Mouse (Mus musculus): Measurements from ENCODE around the gene Defa2. TPM values are rescaled to one million over a fixed set of nuclear protein-coding genes. Genes with fewer than 3 reads are reported as not detected.
"Not testable (repeated sequence)": the region's sequence is repeated elsewhere in the genome, so short reads cannot be mapped to it uniquely, and the experiment has no call there.

Defa2 gene
- polyA plus RNA-seq (2015; fragmentation: Nextera tagmentation; extraction: Ambion mirVana): not detected in 2 replicates

DNA sequence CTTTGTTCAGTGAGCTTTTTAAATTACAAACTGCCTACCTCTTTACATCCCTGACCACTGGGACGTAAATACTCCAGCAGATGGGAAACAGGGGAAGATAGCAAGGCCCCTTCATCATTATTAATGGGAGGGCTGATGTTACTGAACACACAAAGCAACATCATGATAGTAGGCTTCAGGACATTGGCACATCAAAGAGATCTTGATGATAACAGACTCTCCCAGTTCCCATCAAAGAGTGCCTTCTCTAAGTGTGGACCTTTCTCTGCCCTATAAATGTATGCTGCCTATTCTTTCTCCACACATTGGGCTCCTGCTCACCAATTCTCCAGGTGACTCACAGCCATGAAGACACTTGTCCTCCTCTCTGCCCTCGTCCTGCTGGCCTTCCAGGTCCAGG is at the start of gene Defa2:
Gene Defa2 (plus strand): TSS at position 301 of the 400 bp plus-strand sequence.
- H3K4me1 ChIP-seq; H3K9ac ChIP-seq (replicated peaks); H3K4me3 ChIP-seq; H3K4me2 ChIP-seq (replicated peaks); H3K9me3 ChIP-seq; ATAC-seq (replicated peaks); H3K27ac ChIP-seq (replicated peaks); H3K27me3 ChIP-seq; H3K36me3 ChIP-seq: not testable (repeated sequence)
- 33% methylated on average over 1 of the region's 2 CpGs for WGBS

DNA sequence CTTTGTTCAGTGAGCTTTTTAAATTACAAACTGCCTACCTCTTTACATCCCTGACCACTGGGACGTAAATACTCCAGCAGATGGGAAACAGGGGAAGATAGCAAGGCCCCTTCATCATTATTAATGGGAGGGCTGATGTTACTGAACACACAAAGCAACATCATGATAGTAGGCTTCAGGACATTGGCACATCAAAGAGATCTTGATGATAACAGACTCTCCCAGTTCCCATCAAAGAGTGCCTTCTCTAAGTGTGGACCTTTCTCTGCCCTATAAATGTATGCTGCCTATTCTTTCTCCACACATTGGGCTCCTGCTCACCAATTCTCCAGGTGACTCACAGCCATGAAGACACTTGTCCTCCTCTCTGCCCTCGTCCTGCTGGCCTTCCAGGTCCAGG is 13.2 kb downstream of the Defa2 start, which contains the start of gene Defa33:
Gene Defa33 (plus strand): TSS at position 301 of the 400 bp plus-strand sequence.
- not testable (repeated sequence) for H3K4me2 ChIP-seq (replicated peaks); ATAC-seq (replicated peaks); H3K4me1 ChIP-seq; H3K9me3 ChIP-seq; H3K27ac ChIP-seq (replicated peaks); H3K4me3 ChIP-seq; H3K36me3 ChIP-seq; H3K27me3 ChIP-seq; H3K9ac ChIP-seq (replicated peaks)
- no CpG with 5 or more reads among the region's 2 CpGs for WGBS

DNA sequence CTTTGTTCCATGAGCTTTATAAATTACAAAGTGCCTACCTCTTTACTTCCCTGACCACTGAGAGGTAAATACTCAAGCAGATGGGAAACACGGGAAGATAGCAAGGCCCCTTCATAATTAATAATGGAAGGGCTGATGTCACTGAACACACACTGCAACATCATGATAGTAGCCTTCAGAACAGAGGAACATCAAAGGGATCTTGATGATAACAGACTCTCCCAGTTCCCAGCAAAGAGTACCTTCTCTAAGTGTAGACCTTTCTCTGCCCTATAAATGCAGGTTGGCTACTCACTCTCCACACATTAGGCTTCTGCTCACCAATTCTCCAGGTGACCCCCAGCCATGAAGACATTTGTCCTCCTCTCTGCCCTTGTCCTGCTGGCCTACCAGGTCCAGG is 48.8 kb downstream of the Defa2 start, which contains the start of gene Defa36:
Gene Defa36 (plus strand): TSS at position 301 of the 400 bp plus-strand sequence.
- WGBS: no CpG with 5 or more reads among the region's 1 CpGs
- H3K4me1 ChIP-seq; H3K27me3 ChIP-seq; H3K27ac ChIP-seq (replicated peaks); H3K9ac ChIP-seq (replicated peaks); H3K36me3 ChIP-seq; H3K4me3 ChIP-seq; H3K9me3 ChIP-seq; ATAC-seq (replicated peaks); H3K4me2 ChIP-seq (replicated peaks): not testable (repeated sequence)

Other genes with a start within 250 kb of the Defa2 start
- gene Defa30, start 243.9 kb upstream of the Defa2 start, polyA plus RNA-seq (2015; fragmentation: Nextera tagmentation; extraction: Ambion mirVana): not detected in 2 replicates
- gene Defa22, start 216.2 kb upstream of the Defa2 start, polyA plus RNA-seq (2015; fragmentation: Nextera tagmentation; extraction: Ambion mirVana): not detected in 2 replicates
- not detected in 2 replicates for gene Defa31, start 186.9 kb upstream of the Defa2 start, polyA plus RNA-seq (2015; fragmentation: Nextera tagmentation; extraction: Ambion mirVana)
- not detected in 2 replicates for gene Gm15293, start 177.0 kb upstream of the Defa2 start, polyA plus RNA-seq (2015; fragmentation: Nextera tagmentation; extraction: Ambion mirVana)
- not detected in 2 replicates for gene Gm15292, start 128.8 kb upstream of the Defa2 start, polyA plus RNA-seq (2015; fragmentation: Nextera tagmentation; extraction: Ambion mirVana)
- not detected in 2 replicates for gene Defa27, start 63.0 kb upstream of the Defa2 start, polyA plus RNA-seq (2015; fragmentation: Nextera tagmentation; extraction: Ambion mirVana)
- not detected in 2 replicates for gene Defa29, start 51.5 kb upstream of the Defa2 start, polyA plus RNA-seq (2015; fragmentation: Nextera tagmentation; extraction: Ambion mirVana)
- gene Defa33, start 13.3 kb downstream of the Defa2 start, polyA plus RNA-seq (2015; fragmentation: Nextera tagmentation; extraction: Ambion mirVana): not detected in 2 replicates
- gene Defa36, start 48.9 kb downstream of the Defa2 start, polyA plus RNA-seq (2015; fragmentation: Nextera tagmentation; extraction: Ambion mirVana): not detected in 2 replicates
- gene Gm7849, start 78.0 kb downstream of the Defa2 start, polyA plus RNA-seq (2015; fragmentation: Nextera tagmentation; extraction: Ambion mirVana): not detected in 2 replicates
- not detected in 2 replicates for gene Defa20, start 130.7 kb downstream of the Defa2 start, polyA plus RNA-seq (2015; fragmentation: Nextera tagmentation; extraction: Ambion mirVana)
- gene Defa32, start 150.5 kb downstream of the Defa2 start, polyA plus RNA-seq (2015; fragmentation: Nextera tagmentation; extraction: Ambion mirVana): not detected in 2 replicates
- not detected in 2 replicates for gene Defa37, start 186.9 kb downstream of the Defa2 start, polyA plus RNA-seq (2015; fragmentation: Nextera tagmentation; extraction: Ambion mirVana)
- gene Defa28, start 204.5 kb downstream of the Defa2 start, polyA plus RNA-seq (2015; fragmentation: Nextera tagmentation; extraction: Ambion mirVana): not detected in 2 replicates
- not detected in 2 replicates for gene Gm7861, start 216.0 kb downstream of the Defa2 start, polyA plus RNA-seq (2015; fragmentation: Nextera tagmentation; extraction: Ambion mirVana)
- gene Defa26, start 239.7 kb downstream of the Defa2 start, polyA plus RNA-seq (2015; fragmentation: Nextera tagmentation; extraction: Ambion mirVana): not detected in 2 replicates

All from forebrain, embryonic 15.5 days (tissue).